Mouse (Mus musculus) heart, embryonic 16.5 days (tissue): ENCODE measurements around the gene Prdm16. TPM values are rescaled to one million over a fixed set of nuclear protein-coding genes. Genes with fewer than 3 reads are reported as not detected.
A peak's percentile ranks its signal among the peaks of the same experiment; 100 is the strongest.

Experiments
- ATAC-seq: fragments of 200-750 bp; cut with Nextera tagmentation; replicated peaks from 2 replicates; pipeline ENCODE4 v1.8.0; 2017; ENCODE audit warnings: moderate number of reproducible peaks; ENCODE audit not compliant: insufficient read depth, low FRiP score; ENCODE audit errors: extremely low read depth
- H3K27ac ChIP-seq: fragments of 300-500 bp; sonication (generic); 2 replicates; pipeline ENCODE4 v1.5.1; 2014; ENCODE audit warnings: mild to moderate bottlenecking, low read length, control low read depth, moderate library complexity
- H3K27me3 ChIP-seq: fragments of 300-500 bp; sonication (generic); 2 replicates; pipeline ENCODE4 v1.6.1; 2014; ENCODE audit warnings: low read length, mixed read lengths; ENCODE audit not compliant: control insufficient read depth, insufficient read depth
- H3K36me3 ChIP-seq: fragments of 300-500 bp; sonication (generic); 2 replicates; pipeline ENCODE4 v1.6.1; 2014; ENCODE audit not compliant: control insufficient read depth, insufficient read depth
- H3K4me1 ChIP-seq: fragments of 300-500 bp; sonication (generic); 2 replicates; pipeline ENCODE4 v1.6.1; 2014; ENCODE audit warnings: low read length, mixed read lengths; ENCODE audit not compliant: control insufficient read depth, insufficient read depth
- H3K4me2 ChIP-seq: fragments of 300-500 bp; sonication (generic); 2 replicates; pipeline ENCODE4 v1.6.1; 2014; ENCODE audit warnings: low read depth, mild to moderate bottlenecking, control low read depth, low read length
- H3K4me3 ChIP-seq: fragments of 300-500 bp; sonication (generic); 2 replicates; pipeline ENCODE4 v1.5.1; 2014; ENCODE audit warnings: mild to moderate bottlenecking, control low read depth, low read length
- H3K9ac ChIP-seq: fragments of 300-500 bp; sonication (generic); 2 replicates; pipeline ENCODE4 v1.6.1; 2014; ENCODE audit warnings: low read length, control low read depth
- H3K9me3 ChIP-seq: fragments of 300-500 bp; sonication (generic); replicated peaks from 2 replicates; pipeline ENCODE4 v1.6.1; 2016; ENCODE audit warnings: low read length; ENCODE audit not compliant: control insufficient read depth
- WGBS: fragments of 180-500 bp; shearing (Covaris S2); extraction: QIAGEN DNeasy Blood & Tissue Kit; methylation state at CpG from one replicate; pipeline ENCODE4 v1.1.7; 2014; 5-methylcytosine and 5-hydroxymethylcytosine counted together
- polyA plus RNA-seq: library from polyadenylated mRNA; unstranded; fragments of >200 nt; fragmentation: Nextera tagmentation; extraction: Ambion mirVana; gene quantifications from 2 replicates; pipeline ENCODE4 v1.2.1, GENCODE M21; 2015

Gene Prdm16
- polyA plus RNA-seq, 1 experiment from 2014 or later, result 18.2 TPM

GRCm38 (mm10) chr4:154346731-154347522, 289.7 kb downstream of the Prdm16 start:
- Histone ChIP-seq H3K9me3 (peaks cover 3% of the 10 kb centered on the region), H3K27me3 (no peaks in the 10 kb centered on the region), H3K27ac (no peak overlapping the region), H3K4me3 (no peak overlapping the region), H3K36me3 (peaks cover 7% of the 10 kb centered on the region), H3K9ac (0 out of 2 replicates have a peak overlapping the region, but pooled peaks have one; percentile 4), H3K4me2 (no peak overlapping the region), H3K4me1 (peaks cover 16% of the 10 kb centered on the region; the same call in 1 of the 2 replicates)
- ATAC-seq, result no peak
- 66% methylated on average over 19 of the region's 19 CpGs for WGBS

GRCm38 (mm10) chr4:154336650-154337049, 300.0 kb downstream of the Prdm16 start:
- Histone ChIP-seq H3K4me1 (peaks cover 20% of the 10 kb centered on the region), H3K27me3 (no peaks in the 10 kb centered on the region; the same call in 1 of the 2 replicates), H3K4me3 (no peak overlapping the region), H3K4me2 (no peak overlapping the region), H3K27ac (peak overlapping the region; percentile 62), H3K9ac (no peak overlapping the region), H3K9me3 (no peaks in the 10 kb centered on the region), H3K36me3 (0 out of 2 replicates have a peak, but pooled peaks cover 4% of the 10 kb centered on the region)
- ATAC-seq, result peak; percentile 64
- 43% methylated on average over 10 of the region's 10 CpGs for WGBS

- ATAC-seq, result no peak
- Histone ChIP-seq H3K36me3 (no peaks in the 10 kb centered on the region), H3K9ac (peak within 1 kb of the TSS; percentile 39; the same call in 1 of the 2 replicates), H3K27me3 (no peaks in the 10 kb centered on the region), H3K27ac (peak within 1 kb of the TSS; percentile 62), H3K9me3 (no peaks in the 10 kb centered on the region), H3K4me3 (peak within 1 kb of the TSS; percentile 29), H3K4me2 (peak within 1 kb of the TSS; percentile 41), H3K4me1 (peaks cover 28% of the 10 kb centered on the region)
- 70% methylated on average over 12 of the region's 12 CpGs for WGBS
Measured at GRCm38 (mm10) chr4:154335761-154336160, 300.9 kb downstream of the Prdm16 start, which contains the start of gene B230104I21Rik. B230104I21Rik (plus strand) TSS chr4:154336127.

- no peaks in the 10 kb centered on the region for H3K9me3 ChIP-seq
- 56% methylated on average over 46 of the region's 48 CpGs for WGBS
- no peak for ATAC-seq
- H3K4me3 ChIP-seq, result peak overlapping the region; percentile 29
- no peaks in the 10 kb centered on the region for H3K27me3 ChIP-seq
- no peak overlapping the region for H3K27ac ChIP-seq
- no peaks in the 10 kb centered on the region for H3K36me3 ChIP-seq
- peak overlapping the region; percentile 39 for H3K9ac ChIP-seq
- H3K4me1 ChIP-seq, result peaks cover 33% of the 10 kb centered on the region
- peak overlapping the region; percentile 41 for H3K4me2 ChIP-seq
Measured at GRCm38 (mm10) chr4:154334699-154335402, 301.8 kb downstream of the Prdm16 start.

GRCm38 (mm10) chr4:154333300-154333699, 303.4 kb downstream of the Prdm16 start:
- no peaks in the 10 kb centered on the region for H3K36me3 ChIP-seq
- no peak overlapping the region for H3K4me3 ChIP-seq
- H3K27me3 ChIP-seq, result no peaks in the 10 kb centered on the region
- H3K4me2 ChIP-seq, result no peak overlapping the region
- peak overlapping the region; percentile 43; the same call in 1 of the 2 replicates for H3K9ac ChIP-seq
- peak overlapping the region; percentile 61 for H3K27ac ChIP-seq
- WGBS, result 57% methylated on average over 8 of the region's 8 CpGs
- ATAC-seq, result no peak
- no peaks in the 10 kb centered on the region for H3K9me3 ChIP-seq
- peaks cover 44% of the 10 kb centered on the region for H3K4me1 ChIP-seq

GRCm38 (mm10) chr4:154331271-154331670, 305.4 kb downstream of the Prdm16 start:
- no peaks in the 10 kb centered on the region for H3K9me3 ChIP-seq
- H3K4me3 ChIP-seq, result no peak overlapping the region
- H3K36me3 ChIP-seq, result peaks cover 2% of the 10 kb centered on the region; the same call in 1 of the 2 replicates
- no peaks in the 10 kb centered on the region for H3K27me3 ChIP-seq
- peak overlapping the region; percentile 54 for H3K9ac ChIP-seq
- H3K4me2 ChIP-seq, result no peak overlapping the region
- no peak for ATAC-seq
- peaks cover 40% of the 10 kb centered on the region for H3K4me1 ChIP-seq
- peak overlapping the region; percentile 97 for H3K27ac ChIP-seq
- WGBS, result 57% methylated on average over 12 of the region's 12 CpGs

GRCm38 (mm10) chr4:154330001-154330400, 306.7 kb downstream of the Prdm16 start:
- H3K27me3 ChIP-seq, result no peaks in the 10 kb centered on the region
- WGBS, result 57% methylated on average over 7 of the region's 7 CpGs
- no peak overlapping the region for H3K4me3 ChIP-seq
- ATAC-seq, result peak; percentile 94
- H3K9me3 ChIP-seq, result no peaks in the 10 kb centered on the region
- peaks cover 48% of the 10 kb centered on the region for H3K4me1 ChIP-seq
- H3K9ac ChIP-seq, result peak overlapping the region; percentile 56
- peaks cover 4% of the 10 kb centered on the region; the same call in 1 of the 2 replicates for H3K36me3 ChIP-seq
- peak overlapping the region; percentile 97 for H3K27ac ChIP-seq
- no peak overlapping the region for H3K4me2 ChIP-seq

- ATAC-seq, result no peak
- no peaks in the 10 kb centered on the region for H3K9me3 ChIP-seq
- no peaks in the 10 kb centered on the region for H3K27me3 ChIP-seq
- peaks cover 46% of the 10 kb centered on the region for H3K4me1 ChIP-seq
- no peak overlapping the region for H3K4me2 ChIP-seq
- H3K9ac ChIP-seq, result no peak overlapping the region; the same call in 1 of the 2 replicates
- peak overlapping the region; percentile 97 for H3K27ac ChIP-seq
- peaks cover 6% of the 10 kb centered on the region; the same call in 1 of the 2 replicates for H3K36me3 ChIP-seq
- 11% methylated on average over 6 of the region's 6 CpGs for WGBS
- no peak overlapping the region for H3K4me3 ChIP-seq
Measured at GRCm38 (mm10) chr4:154328836-154329235, 307.8 kb downstream of the Prdm16 start.
